Mouse (Mus musculus): ENCODE data around the gene Megf11. TPM values are rescaled to one million over a fixed set of nuclear protein-coding genes. Genes with fewer than 3 reads are reported as not detected.

Gene Megf11
- polyA plus RNA-seq, 1 experiment: 0.94 TPM

- no peaks in the 10 kb centered on the region for H3K27me3 ChIP-seq (ENCODE audit: control insufficient read depth, insufficient read depth, low read length, poor library complexity, severe bottlenecking)
- no peak overlapping the region for H3K4me3 ChIP-seq (ENCODE audit: low read depth, low read length)
- H3K4me1 ChIP-seq (ENCODE audit: control insufficient read depth, insufficient read depth, low read length): peaks cover 2% of the 10 kb centered on the region
- TF ChIP-seq EP300 (IDR thresholded peaks at IDR 0.05; ENCODE audit: insufficient read depth, low read depth, low read length) (no peak), CTCF (IDR thresholded peaks at IDR 0.05; ENCODE audit: low read depth, low read length) (no peak), POLR2A (IDR thresholded peaks at IDR 0.05; ENCODE audit: insufficient read depth, low read length) (no peak)
- H3K9me3 ChIP-seq (replicated peaks; ENCODE audit: control insufficient read depth, insufficient read depth, low read length, poor library complexity, severe bottlenecking): no peaks in the 10 kb centered on the region
- no peak overlapping the region for H3K9ac ChIP-seq (ENCODE audit: low read depth, poor library complexity, severe bottlenecking)
- no peaks in the 10 kb centered on the region for H3K36me3 ChIP-seq (ENCODE audit: control insufficient read depth, insufficient read depth, low read length, poor library complexity, severe bottlenecking)
- no peak overlapping the region for H3K27ac ChIP-seq (ENCODE audit: insufficient read depth, low read length)
Measured at GRCm38 (mm10) chr9:64355627-64356026, 29.8 kb upstream of the Megf11 start.

GRCm38 (mm10) chr9:64361231-64361950, 24.0 kb upstream of the Megf11 start:
- H3K36me3 ChIP-seq (ENCODE audit: control insufficient read depth, insufficient read depth, low read length, poor library complexity, severe bottlenecking): no peaks in the 10 kb centered on the region
- H3K27ac ChIP-seq (ENCODE audit: insufficient read depth, low read length): no peak overlapping the region
- peaks cover 2% of the 10 kb centered on the region for H3K4me1 ChIP-seq (ENCODE audit: control insufficient read depth, insufficient read depth, low read length)
- H3K9ac ChIP-seq (ENCODE audit: low read depth, poor library complexity, severe bottlenecking): no peak overlapping the region
- no peak for TF ChIP-seq EP300 (IDR thresholded peaks at IDR 0.05; ENCODE audit: insufficient read depth, low read depth, low read length)
- no peak for TF ChIP-seq POLR2A (IDR thresholded peaks at IDR 0.05; ENCODE audit: insufficient read depth, low read length)
- TF ChIP-seq CTCF (IDR thresholded peaks at IDR 0.05; ENCODE audit: low read depth, low read length): no peak
- no peaks in the 10 kb centered on the region for H3K9me3 ChIP-seq (replicated peaks; ENCODE audit: control insufficient read depth, insufficient read depth, low read length, poor library complexity, severe bottlenecking)
- no peak overlapping the region for H3K4me3 ChIP-seq (ENCODE audit: low read depth, low read length)
- no peaks in the 10 kb centered on the region for H3K27me3 ChIP-seq (ENCODE audit: control insufficient read depth, insufficient read depth, low read length, poor library complexity, severe bottlenecking)

- TF ChIP-seq POLR2A (IDR thresholded peaks at IDR 0.05; ENCODE audit: insufficient read depth, low read length): no peak
- no peak for TF ChIP-seq CTCF (IDR thresholded peaks at IDR 0.05; ENCODE audit: low read depth, low read length)
- TF ChIP-seq EP300 (IDR thresholded peaks at IDR 0.05; ENCODE audit: insufficient read depth, low read depth, low read length): no peak
- Histone ChIP-seq H3K4me1 (ENCODE audit: control insufficient read depth, insufficient read depth, low read length) (no peaks in the 10 kb centered on the region), H3K4me3 (ENCODE audit: low read depth, low read length) (no peak overlapping the region)
Measured at GRCm38 (mm10) chr9:64369871-64370270, 15.6 kb upstream of the Megf11 start.

GRCm38 (mm10) chr9:64371305-64371819, 14.1 kb upstream of the Megf11 start:
- no peaks in the 10 kb centered on the region for H3K27me3 ChIP-seq (ENCODE audit: control insufficient read depth, insufficient read depth, low read length, poor library complexity, severe bottlenecking)
- H3K4me3 ChIP-seq (ENCODE audit: low read depth, low read length): no peak overlapping the region
- no peak overlapping the region for H3K9ac ChIP-seq (ENCODE audit: low read depth, poor library complexity, severe bottlenecking)
- no peak for TF ChIP-seq CTCF (IDR thresholded peaks at IDR 0.05; ENCODE audit: low read depth, low read length)
- no peak for TF ChIP-seq POLR2A (IDR thresholded peaks at IDR 0.05; ENCODE audit: insufficient read depth, low read length)
- TF ChIP-seq EP300 (IDR thresholded peaks at IDR 0.05; ENCODE audit: insufficient read depth, low read depth, low read length): no peak
- no peaks in the 10 kb centered on the region for H3K9me3 ChIP-seq (replicated peaks; ENCODE audit: control insufficient read depth, insufficient read depth, low read length, poor library complexity, severe bottlenecking)
- no peaks in the 10 kb centered on the region for H3K36me3 ChIP-seq (ENCODE audit: control insufficient read depth, insufficient read depth, low read length, poor library complexity, severe bottlenecking)
- H3K27ac ChIP-seq (ENCODE audit: insufficient read depth, low read length): no peak overlapping the region
- no peaks in the 10 kb centered on the region for H3K4me1 ChIP-seq (ENCODE audit: control insufficient read depth, insufficient read depth, low read length)

More at GRCm38 (mm10) chr9:64369871-64370270, 15.6 kb upstream of the Megf11 start:
- Histone ChIP-seq H3K27ac (ENCODE audit: insufficient read depth, low read length) (no peak overlapping the region), H3K27me3 (ENCODE audit: control insufficient read depth, insufficient read depth, low read length, poor library complexity, severe bottlenecking) (no peaks in the 10 kb centered on the region), H3K36me3 (ENCODE audit: control insufficient read depth, insufficient read depth, low read length, poor library complexity, severe bottlenecking) (no peaks in the 10 kb centered on the region), H3K9me3 (replicated peaks; ENCODE audit: control insufficient read depth, insufficient read depth, low read length, poor library complexity, severe bottlenecking) (no peaks in the 10 kb centered on the region), H3K9ac (ENCODE audit: low read depth, poor library complexity, severe bottlenecking) (no peak overlapping the region)

GRCm38 (mm10) chr9:64376380-64376779, 9.0 kb upstream of the Megf11 start:
- Histone ChIP-seq H3K4me1 (ENCODE audit: control insufficient read depth, insufficient read depth, low read length) (no peaks in the 10 kb centered on the region), H3K27ac (ENCODE audit: insufficient read depth, low read length) (no peak overlapping the region), H3K9me3 (replicated peaks; ENCODE audit: control insufficient read depth, insufficient read depth, low read length, poor library complexity, severe bottlenecking) (peaks cover 6% of the 10 kb centered on the region), H3K9ac (ENCODE audit: low read depth, poor library complexity, severe bottlenecking) (no peak overlapping the region), H3K36me3 (ENCODE audit: control insufficient read depth, insufficient read depth, low read length, poor library complexity, severe bottlenecking) (no peaks in the 10 kb centered on the region), H3K27me3 (ENCODE audit: control insufficient read depth, insufficient read depth, low read length, poor library complexity, severe bottlenecking) (no peaks in the 10 kb centered on the region), H3K4me3 (ENCODE audit: low read depth, low read length) (no peak overlapping the region)
- TF ChIP-seq POLR2A (IDR thresholded peaks at IDR 0.05; ENCODE audit: insufficient read depth, low read length): no peak
- no peak for TF ChIP-seq CTCF (IDR thresholded peaks at IDR 0.05; ENCODE audit: low read depth, low read length)
- TF ChIP-seq EP300 (IDR thresholded peaks at IDR 0.05; ENCODE audit: insufficient read depth, low read depth, low read length): no peak
